Mouse (Mus musculus): ENCODE results near the gene Ssx2ip.

- TF ChIP-seq CTCF (IDR thresholded peaks at IDR 0.05) (no peak), EP300 (IDR thresholded peaks at IDR 0.05) (no peak)
Observed at GRCm38 (mm10) chr3:146375224-146375657, 29.2 kb upstream of the Ssx2ip start.
